Mouse (Mus musculus): Measurements from ENCODE around the gene Tmem268. TPM values are rescaled to one million over a fixed set of nuclear protein-coding genes. Genes with fewer than 3 reads are reported as not detected.
A peak's percentile ranks its signal among the peaks of the same experiment; 100 is the strongest.

Tmem268 gene
- polyA plus RNA-seq, 1 experiment = 13.8 TPM

- Histone ChIP-seq H3K27me3 (ENCODE audit: control insufficient read depth, insufficient read depth, low read length) (no peaks in the 10 kb centered on the region), H3K36me3 (ENCODE audit: control insufficient read depth, insufficient read depth, low read length) (no peaks in the 10 kb centered on the region), H3K4me1 (ENCODE audit: control insufficient read depth, insufficient read depth, insufficient read length) (no peaks in the 10 kb centered on the region), H3K4me3 (ENCODE audit: extremely low read depth, insufficient read depth, insufficient read length) (no peak overlapping the region), H3K27ac (ENCODE audit: insufficient read depth, low read length) (no peak overlapping the region)
- no peak for DNase-seq (ENCODE audit: low read depth in 1 of 2, low spot score in 2 of 2)
- TF ChIP-seq POLR2A (IDR thresholded peaks at IDR 0.05; ENCODE audit: low read depth, low read length) = no peak
- TF ChIP-seq CTCF (IDR thresholded peaks at IDR 0.05; ENCODE audit: extremely low read depth, insufficient read depth, insufficient read length, insufficient replicate concordance) = no peak
- 92% methylated on average over 6 of the region's 6 CpGs for WGBS
Measured at GRCm38 (mm10) chr4:63528946-63529345, 29.6 kb upstream of the Tmem268 start.

GRCm38 (mm10) chr4:63530409-63530808 lies 28.2 kb upstream of the Tmem268 start:
- no peak overlapping the region for H3K27ac ChIP-seq (ENCODE audit: insufficient read depth, low read length)
- H3K4me1 ChIP-seq (ENCODE audit: control insufficient read depth, insufficient read depth, insufficient read length) = no peaks in the 10 kb centered on the region
- H3K27me3 ChIP-seq (ENCODE audit: control insufficient read depth, insufficient read depth, low read length) = no peaks in the 10 kb centered on the region
- DNase-seq (ENCODE audit: low read depth in 1 of 2, low spot score in 2 of 2) = no peak
- 84% methylated on average over 7 of the region's 7 CpGs for WGBS
- TF ChIP-seq POLR2A (IDR thresholded peaks at IDR 0.05; ENCODE audit: low read depth, low read length) (no peak), CTCF (IDR thresholded peaks at IDR 0.05; ENCODE audit: extremely low read depth, insufficient read depth, insufficient read length, insufficient replicate concordance) (no peak)
- no peaks in the 10 kb centered on the region for H3K36me3 ChIP-seq (ENCODE audit: control insufficient read depth, insufficient read depth, low read length)
- no peak overlapping the region for H3K4me3 ChIP-seq (ENCODE audit: extremely low read depth, insufficient read depth, insufficient read length)

- Histone ChIP-seq H3K27me3 (ENCODE audit: control insufficient read depth, insufficient read depth, low read length) (no peaks in the 10 kb centered on the region), H3K4me1 (ENCODE audit: control insufficient read depth, insufficient read depth, insufficient read length) (no peaks in the 10 kb centered on the region), H3K27ac (ENCODE audit: insufficient read depth, low read length) (no peak overlapping the region), H3K36me3 (ENCODE audit: control insufficient read depth, insufficient read depth, low read length) (no peaks in the 10 kb centered on the region), H3K4me3 (ENCODE audit: extremely low read depth, insufficient read depth, insufficient read length) (no peak overlapping the region)
- WGBS = 90% methylated on average over 4 of the region's 4 CpGs
- no peak for DNase-seq (ENCODE audit: low read depth in 1 of 2, low spot score in 2 of 2)
- no peak for TF ChIP-seq CTCF (IDR thresholded peaks at IDR 0.05; ENCODE audit: extremely low read depth, insufficient read depth, insufficient read length, insufficient replicate concordance)
- TF ChIP-seq POLR2A (IDR thresholded peaks at IDR 0.05; ENCODE audit: low read depth, low read length) = no peak
Measured at GRCm38 (mm10) chr4:63537602-63538001, 21.0 kb upstream of the Tmem268 start.

- Histone ChIP-seq H3K27me3 (ENCODE audit: control insufficient read depth, insufficient read depth, low read length) (no peaks in the 10 kb centered on the region), H3K4me1 (ENCODE audit: control insufficient read depth, insufficient read depth, insufficient read length) (peaks cover 10% of the 10 kb centered on the region; the same call in 1 of the 2 replicates), H3K4me3 (ENCODE audit: extremely low read depth, insufficient read depth, insufficient read length) (no peak overlapping the region), H3K36me3 (ENCODE audit: control insufficient read depth, insufficient read depth, low read length) (no peaks in the 10 kb centered on the region), H3K27ac (ENCODE audit: insufficient read depth, low read length) (no peak overlapping the region)
- no peak for DNase-seq (ENCODE audit: low read depth in 1 of 2, low spot score in 2 of 2)
- WGBS = 84% methylated on average over 2 of the region's 2 CpGs
- TF ChIP-seq POLR2A (IDR thresholded peaks at IDR 0.05; ENCODE audit: low read depth, low read length) = no peak
- no peak for TF ChIP-seq CTCF (IDR thresholded peaks at IDR 0.05; ENCODE audit: extremely low read depth, insufficient read depth, insufficient read length, insufficient replicate concordance)
Measured at GRCm38 (mm10) chr4:63542209-63542608, 16.4 kb upstream of the Tmem268 start.

- Histone ChIP-seq H3K36me3 (ENCODE audit: control insufficient read depth, insufficient read depth, low read length) (no peaks in the 10 kb centered on the region; the same call in 1 of the 2 replicates), H3K27ac (ENCODE audit: insufficient read depth, low read length) (0 out of 2 replicates have a peak overlapping the region, but pooled peaks have one; percentile 0), H3K27me3 (ENCODE audit: control insufficient read depth, insufficient read depth, low read length) (no peaks in the 10 kb centered on the region), H3K4me3 (ENCODE audit: extremely low read depth, insufficient read depth, insufficient read length) (peak overlapping the region; percentile 47), H3K4me1 (ENCODE audit: control insufficient read depth, insufficient read depth, insufficient read length) (peaks cover 10% of the 10 kb centered on the region; the same call in 1 of the 2 replicates)
- TF ChIP-seq POLR2A (IDR thresholded peaks at IDR 0.05; ENCODE audit: low read depth, low read length) (no peak), CTCF (IDR thresholded peaks at IDR 0.05; ENCODE audit: extremely low read depth, insufficient read depth, insufficient read length, insufficient replicate concordance) (no peak)
- DNase-seq (ENCODE audit: low read depth in 1 of 2, low spot score in 2 of 2) = peak in 1 of 2 experiments; percentile 31
- 54% methylated on average over 10 of the region's 10 CpGs for WGBS
Measured at GRCm38 (mm10) chr4:63543746-63544493, 14.7 kb upstream of the Tmem268 start.

- H3K4me1 ChIP-seq (ENCODE audit: control insufficient read depth, insufficient read depth, insufficient read length) = peaks cover 10% of the 10 kb centered on the region; the same call in 1 of the 2 replicates
- WGBS = 2% methylated on average over 54 of the region's 57 CpGs
- H3K36me3 ChIP-seq (ENCODE audit: control insufficient read depth, insufficient read depth, low read length) = peaks cover 3% of the 10 kb centered on the region
- TF ChIP-seq CTCF (IDR thresholded peaks at IDR 0.05; ENCODE audit: extremely low read depth, insufficient read depth, insufficient read length, insufficient replicate concordance) (no peak), POLR2A (IDR thresholded peaks at IDR 0.05; ENCODE audit: low read depth, low read length) (no peak)
- H3K4me3 ChIP-seq (ENCODE audit: extremely low read depth, insufficient read depth, insufficient read length) = peak within 1 kb of the TSS; percentile 68
- peak within 1 kb of the TSS; percentile 83 for H3K27ac ChIP-seq (ENCODE audit: insufficient read depth, low read length)
- peak; percentile 74 to 90 for DNase-seq (ENCODE audit: low read depth in 1 of 2, low spot score in 2 of 2)
- no peaks in the 10 kb centered on the region for H3K27me3 ChIP-seq (ENCODE audit: control insufficient read depth, insufficient read depth, low read length)
Measured at GRCm38 (mm10) chr4:63544494-63545230, 13.9 kb upstream of the Tmem268 start, which contains the start of gene Atp6v1g1. Gene Atp6v1g1 (plus strand): TSS chr4:63544772.
